Mouse (Mus musculus) limb, embryonic 11.5 days (tissue): ENCODE results near the gene Btbd2. TPM values are rescaled to one million over a fixed set of nuclear protein-coding genes. Genes with fewer than 3 reads are reported as not detected.
A peak's percentile ranks its signal among the peaks of the same experiment; 100 is the strongest.

ENCODE experiments used
- ATAC-seq: fragments of 200-750 bp; cut with Nextera tagmentation; 2 replicates; pipeline ENCODE4 v1.8.0; 2017; ENCODE audit warnings: low read depth; ENCODE audit not compliant: insufficient number of reproducible peaks, low FRiP score, low TSS enrichment
- DNase-seq: peaks from one replicate; pipeline ENCODE4 v3.0.0-alpha.2; 2015; ENCODE audit warnings: low spot score
- H3K27ac ChIP-seq: fragments of 300-500 bp; sonication (generic); replicated peaks from 2 replicates; pipeline ENCODE4 v1.5.1; 2014; ENCODE audit warnings: low read depth, mild to moderate bottlenecking, low read length
- H3K27me3 ChIP-seq: fragments of 300-500 bp; sonication (generic); 2 replicates; pipeline ENCODE4 v1.6.1; 2014; ENCODE audit warnings: mild to moderate bottlenecking, low read length, mixed read lengths; ENCODE audit not compliant: control insufficient read depth, insufficient read depth
- H3K36me3 ChIP-seq: fragments of 300-500 bp; sonication (generic); 2 replicates; pipeline ENCODE4 v1.6.1; 2014; ENCODE audit warnings: mild to moderate bottlenecking, low read length, moderate library complexity, mixed read lengths; ENCODE audit not compliant: control insufficient read depth, insufficient read depth
- H3K4me1 ChIP-seq: fragments of 300-500 bp; sonication (generic); 2 replicates; pipeline ENCODE4 v1.6.1; 2014; ENCODE audit warnings: low read length, mixed read lengths; ENCODE audit not compliant: control insufficient read depth, insufficient read depth
- H3K4me2 ChIP-seq: fragments of 300-500 bp; sonication (generic); 2 replicates; pipeline ENCODE4 v1.6.1; 2014; ENCODE audit warnings: low read depth, mild to moderate bottlenecking, moderate library complexity; ENCODE audit not compliant: severe bottlenecking
- H3K4me3 ChIP-seq: fragments of 300-500 bp; sonication (generic); 2 replicates; pipeline ENCODE4 v1.5.1; 2014; ENCODE audit warnings: low read depth, low read length
- H3K9ac ChIP-seq: fragments of 300-500 bp; sonication (generic); 2 replicates; pipeline ENCODE4 v1.6.1; 2014; ENCODE audit warnings: mild to moderate bottlenecking, low read length
- H3K9me3 ChIP-seq: fragments of 300-500 bp; sonication (generic); 2 replicates; pipeline ENCODE4 v1.6.1; 2016; ENCODE audit warnings: low read length; ENCODE audit not compliant: control insufficient read depth
- WGBS: fragments of 180-500 bp; shearing (Covaris S2); extraction: QIAGEN DNeasy Blood & Tissue Kit; methylation state at CpG from one replicate; pipeline ENCODE4 v1.1.7; 2014; 5-methylcytosine and 5-hydroxymethylcytosine counted together
- polyA plus RNA-seq: library from polyadenylated mRNA; unstranded; fragments of >200 nt; fragmentation: Nextera tagmentation; extraction: Ambion mirVana; gene quantifications from 2 replicates; pipeline ENCODE4 v1.2.1, GENCODE M21; 2014

Gene Btbd2
- polyA plus RNA-seq, 1 experiment from 2014 or later: 67.4 TPM

- 90% methylated on average over 6 of the region's 6 CpGs for WGBS
- no peak overlapping the region for H3K9ac ChIP-seq
- no peak for ATAC-seq
These were observed 25.1 kb upstream of the Btbd2 start for GRCm38 (mm10) chr10:80682003-80682402.

DNA sequence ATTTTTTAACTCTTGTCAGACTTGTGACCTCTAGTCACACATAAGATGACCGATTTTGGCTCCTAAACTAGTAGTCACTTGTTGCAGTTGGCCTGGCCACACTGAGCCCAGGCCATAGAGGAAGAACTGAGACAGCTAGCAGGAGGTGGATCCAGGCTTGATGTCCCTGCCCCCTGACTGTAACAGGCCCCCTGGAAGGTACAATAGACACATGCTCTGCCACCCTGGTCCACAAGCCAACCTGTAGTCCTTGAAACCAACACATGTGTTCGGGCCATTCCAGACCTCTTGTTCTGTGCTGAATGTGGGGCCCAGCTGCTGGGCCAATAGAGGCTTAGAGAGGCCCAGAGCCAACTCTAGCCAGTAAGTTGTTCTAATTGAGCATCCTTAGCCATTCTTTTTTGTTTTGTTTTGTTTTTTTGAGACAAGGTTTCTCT is 23.4 kb upstream of the Btbd2 start:
- H3K27ac ChIP-seq: no peak overlapping the region
- H3K9me3 ChIP-seq: no peaks in the 10 kb centered on the region
- 77% methylated on average over 2 of the region's 2 CpGs for WGBS
- no peaks in the 10 kb centered on the region for H3K27me3 ChIP-seq
- H3K36me3 ChIP-seq: peaks cover 2% of the 10 kb centered on the region; the same call in 1 of the 2 replicates
- no peak overlapping the region for H3K9ac ChIP-seq
- ATAC-seq (no peak), DNase-seq (no peak)
- peaks cover 17% of the 10 kb centered on the region for H3K4me1 ChIP-seq
- H3K4me2 ChIP-seq: no peak overlapping the region
- no peak overlapping the region for H3K4me3 ChIP-seq

More at GRCm38 (mm10) chr10:80682003-80682402, 25.1 kb upstream of the Btbd2 start:
- Histone ChIP-seq H3K4me3 (no peak overlapping the region), H3K36me3 (peaks cover 5% of the 10 kb centered on the region), H3K4me1 (peaks cover 16% of the 10 kb centered on the region), H3K9me3 (no peaks in the 10 kb centered on the region), H3K27ac (no peak overlapping the region), H3K27me3 (no peaks in the 10 kb centered on the region), H3K4me2 (no peak overlapping the region)
- no peak for DNase-seq

- no peak for ATAC-seq
- Histone ChIP-seq H3K36me3 (peaks cover 2% of the 10 kb centered on the region; the same call in 1 of the 2 replicates), H3K4me2 (no peak overlapping the region), H3K9me3 (no peaks in the 10 kb centered on the region), H3K4me3 (no peak overlapping the region), H3K4me1 (peaks cover 21% of the 10 kb centered on the region), H3K27me3 (no peaks in the 10 kb centered on the region), H3K9ac (peak overlapping the region; percentile 34), H3K27ac (no peak overlapping the region)
- 56% methylated on average over 9 of the region's 9 CpGs for WGBS
- DNase-seq: no peak
These were observed 22.8 kb upstream of the Btbd2 start for GRCm38 (mm10) chr10:80679556-80680259.

DNA sequence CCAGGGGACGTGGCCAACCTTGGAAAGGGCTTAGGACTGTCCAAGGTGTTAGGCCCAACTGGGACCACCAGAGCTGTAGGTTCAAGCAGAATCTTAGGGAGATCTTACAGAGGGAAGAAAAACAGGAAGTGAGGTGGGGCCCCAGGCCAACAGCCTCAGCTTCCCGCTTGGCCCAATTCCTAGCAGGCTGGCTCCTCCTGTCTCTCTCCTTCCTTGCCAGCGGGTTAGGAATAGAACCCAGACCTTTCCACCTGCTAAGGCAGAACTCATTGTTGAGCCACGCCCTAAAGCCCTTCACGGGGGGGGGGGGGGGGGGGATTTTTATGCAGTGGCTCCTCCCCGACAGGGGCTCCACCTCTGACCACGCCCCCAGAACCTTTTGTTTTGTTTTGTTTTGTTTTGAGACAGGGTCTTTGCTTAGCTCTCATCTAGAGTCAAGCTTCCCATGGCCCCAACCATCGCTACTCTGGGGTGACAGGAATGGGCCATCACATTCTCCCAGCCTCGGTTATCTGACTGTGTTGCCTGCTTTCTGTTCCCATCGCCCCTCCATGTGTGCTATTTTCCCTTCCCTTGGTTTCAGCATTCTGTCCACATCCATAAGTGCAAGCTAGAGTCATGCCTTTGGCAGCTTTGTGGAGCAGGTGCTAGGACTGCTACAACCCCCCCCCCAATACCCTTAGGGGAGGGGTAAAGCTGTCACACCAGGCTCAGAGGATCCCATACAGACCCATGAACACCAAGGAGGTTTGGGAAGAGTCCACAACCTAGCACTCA is 21.9 kb upstream of the Btbd2 start:
- H3K27me3 ChIP-seq: no peaks in the 10 kb centered on the region
- H3K9me3 ChIP-seq: no peaks in the 10 kb centered on the region
- WGBS: 62% methylated on average over 9 of the region's 10 CpGs
- H3K4me1 ChIP-seq: peaks cover 30% of the 10 kb centered on the region
- no peak overlapping the region for H3K4me3 ChIP-seq
- H3K9ac ChIP-seq: no peak overlapping the region
- ATAC-seq: no peak
- H3K4me2 ChIP-seq: no peak overlapping the region; the same call in 1 of the 2 replicates
- peaks cover 2% of the 10 kb centered on the region; the same call in 1 of the 2 replicates for H3K36me3 ChIP-seq
- no peak for DNase-seq
- H3K27ac ChIP-seq: 0 out of 2 replicates have a peak overlapping the region, but pooled peaks have one; percentile 65

DNA sequence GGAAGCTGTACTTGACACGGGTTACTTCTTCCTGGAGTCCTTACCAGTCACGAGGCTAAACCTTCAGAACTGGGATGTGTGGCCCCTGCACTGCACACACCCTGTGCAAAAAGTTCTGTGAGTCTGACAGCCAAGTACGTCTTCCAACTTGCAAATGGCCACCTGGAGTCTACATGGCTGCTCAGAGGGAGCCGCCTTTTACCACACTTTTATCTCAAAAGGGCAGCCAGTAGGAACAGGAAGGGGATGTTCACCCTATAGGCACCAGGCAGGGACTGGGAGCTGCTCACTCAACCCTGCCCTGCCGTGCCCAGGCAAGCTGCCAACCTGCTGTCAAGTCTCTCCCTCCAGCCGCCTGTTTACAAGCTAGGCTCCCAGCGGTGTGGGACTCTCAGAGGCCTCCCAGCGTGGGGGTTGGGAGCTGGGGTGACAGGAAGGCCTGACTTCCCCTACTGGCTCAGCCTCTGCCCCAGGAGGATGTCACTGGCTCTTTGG is 21.1 kb upstream of the Btbd2 start, which contains the start of gene Mknk2:
Gene Mknk2 (minus strand): TSS at position 171 of the 495 bp plus-strand sequence.
- peak within 1 kb of the TSS; percentile 98 for H3K4me3 ChIP-seq
- DNase-seq: peak; percentile 49
- H3K9me3 ChIP-seq: no peaks in the 10 kb centered on the region
- peak within 1 kb of the TSS; percentile 90 for H3K27ac ChIP-seq
- no peaks in the 10 kb centered on the region for H3K27me3 ChIP-seq
- H3K4me2 ChIP-seq: peak within 1 kb of the TSS; percentile 93
- WGBS: 34% methylated on average over 8 of the region's 8 CpGs
- peak within 1 kb of the TSS; percentile 74 for H3K9ac ChIP-seq
- peaks cover 6% of the 10 kb centered on the region for H3K36me3 ChIP-seq
- no peak for ATAC-seq
- H3K4me1 ChIP-seq: peaks cover 32% of the 10 kb centered on the region

- peak overlapping the region; percentile 90 for H3K27ac ChIP-seq
- peaks cover 13% of the 10 kb centered on the region for H3K36me3 ChIP-seq
- peak overlapping the region; percentile 98 for H3K4me3 ChIP-seq
- peaks cover 32% of the 10 kb centered on the region for H3K4me1 ChIP-seq
- no peaks in the 10 kb centered on the region for H3K9me3 ChIP-seq
- no peaks in the 10 kb centered on the region for H3K27me3 ChIP-seq
- WGBS: 38% methylated on average over 9 of the region's 9 CpGs
- peak overlapping the region; percentile 93 for H3K4me2 ChIP-seq
- ATAC-seq: 0 out of 2 replicates have a peak, but pooled peaks have one; percentile 2
- peak overlapping the region; percentile 74 for H3K9ac ChIP-seq
- no peak for DNase-seq
These were observed 20.4 kb upstream of the Btbd2 start for GRCm38 (mm10) chr10:80677128-80677875.

DNA sequence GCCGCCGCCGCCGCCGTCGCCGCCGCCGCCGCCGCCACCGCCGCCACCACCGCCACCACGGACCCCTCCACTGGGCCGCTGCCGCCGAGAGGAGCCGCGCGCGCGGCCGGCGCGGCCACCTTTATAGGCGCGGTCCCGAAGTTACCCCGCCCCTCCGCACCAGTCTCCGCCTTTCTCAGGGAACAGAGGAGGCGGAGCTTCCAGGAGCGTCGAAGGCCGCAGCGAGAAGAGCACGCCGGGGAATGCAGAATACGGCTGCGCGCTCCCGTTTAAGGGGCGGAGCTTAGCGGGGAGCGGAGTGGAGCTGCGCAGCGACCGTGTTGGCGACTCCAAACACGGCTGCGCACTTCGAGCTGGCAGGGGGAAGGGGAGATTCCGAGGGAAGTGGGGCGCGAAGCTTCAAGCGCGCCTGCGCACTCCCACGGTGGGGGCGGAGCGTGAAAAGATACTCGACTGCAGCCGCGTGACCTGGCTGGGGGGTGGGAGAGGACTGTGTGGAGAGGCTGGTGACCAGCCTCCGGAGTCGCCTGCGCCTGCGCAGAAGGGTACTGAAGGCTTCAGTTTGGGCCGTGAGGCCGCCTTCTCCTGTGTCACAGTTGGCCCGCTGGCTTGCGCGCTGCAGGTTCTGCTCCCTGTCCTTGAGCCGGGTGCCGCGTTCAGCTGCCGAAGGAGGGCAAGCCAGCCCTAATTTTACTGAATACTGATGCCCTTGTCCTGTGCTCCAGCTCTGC is 19.5 kb upstream of the Btbd2 start:
- Histone ChIP-seq H3K4me2 (peak overlapping the region; percentile 93), H3K4me1 (peaks cover 32% of the 10 kb centered on the region), H3K27me3 (no peaks in the 10 kb centered on the region), H3K36me3 (peaks cover 15% of the 10 kb centered on the region), H3K9me3 (no peaks in the 10 kb centered on the region), H3K9ac (peak overlapping the region; percentile 98), H3K4me3 (peak overlapping the region; percentile 98), H3K27ac (peak overlapping the region; percentile 90)
- DNase-seq: peak; percentile 99
- under 1% methylated on average over 77 of the region's 78 CpGs for WGBS
- peak; percentile 88 for ATAC-seq
